Mouse (Mus musculus): Measurements from ENCODE around the gene Rdh9. TPM values are rescaled to one million over a fixed set of nuclear protein-coding genes. Genes with fewer than 3 reads are reported as not detected.

Gene Rdh9
- polyA plus RNA-seq (2015; fragmentation: Nextera tagmentation; extraction: Ambion mirVana): 0.11 TPM in 1 of 2 replicates, not detected in the other

- no peak within 1 kb of the TSS for H3K4me3 ChIP-seq
- no peak within 1 kb of the TSS for H3K4me2 ChIP-seq
- WGBS: 64% methylated on average over 2 of the region's 2 CpGs
- no peaks in the 10 kb centered on the region for H3K27me3 ChIP-seq
- H3K4me1 ChIP-seq (replicated peaks): no peaks in the 10 kb centered on the region
- ATAC-seq (replicated peaks; ENCODE audit: insufficient number of reproducible peaks, insufficient read depth, low FRiP score, low read depth): no peak
- H3K27ac ChIP-seq: no peak within 1 kb of the TSS
- H3K9ac ChIP-seq: no peak within 1 kb of the TSS
- H3K9me3 ChIP-seq (replicated peaks): no peaks in the 10 kb centered on the region
- H3K36me3 ChIP-seq: no peaks in the 10 kb centered on the region
Observed at GRCm38 (mm10) chr10:127776011-127776410, at the start of gene Rdh9. TSS of gene Rdh9 (plus strand) at chr10:127776386.

GRCm38 (mm10) chr10:127728437-127728836 lies 47.7 kb upstream of the Rdh9 start:
- H3K9me3 ChIP-seq (replicated peaks): no peaks in the 10 kb centered on the region
- ATAC-seq (replicated peaks; ENCODE audit: insufficient number of reproducible peaks, insufficient read depth, low FRiP score, low read depth): no peak
- H3K27ac ChIP-seq: no peak overlapping the region
- H3K4me3 ChIP-seq: no peak overlapping the region
- H3K27me3 ChIP-seq: peaks cover 23% of the 10 kb centered on the region
- no peak overlapping the region for H3K4me2 ChIP-seq
- WGBS: 71% methylated on average over 8 of the region's 8 CpGs
- no peaks in the 10 kb centered on the region for H3K36me3 ChIP-seq
- H3K9ac ChIP-seq: no peak overlapping the region
- H3K4me1 ChIP-seq (replicated peaks): no peaks in the 10 kb centered on the region

- no peak for ATAC-seq (replicated peaks; ENCODE audit: insufficient number of reproducible peaks, insufficient read depth, low FRiP score, low read depth)
- 55% methylated on average over 11 of the region's 11 CpGs for WGBS
- Histone ChIP-seq H3K9ac (no peak overlapping the region), H3K27ac (no peak overlapping the region), H3K27me3 (peaks cover 12% of the 10 kb centered on the region), H3K36me3 (no peaks in the 10 kb centered on the region), H3K4me2 (no peak overlapping the region), H3K4me3 (no peak overlapping the region), H3K9me3 (replicated peaks) (no peaks in the 10 kb centered on the region), H3K4me1 (replicated peaks) (no peaks in the 10 kb centered on the region)
Observed at GRCm38 (mm10) chr10:127730285-127730932, 45.8 kb upstream of the Rdh9 start.

GRCm38 (mm10) chr10:127730933-127731310 lies 45.3 kb upstream of the Rdh9 start:
- no peaks in the 10 kb centered on the region for H3K4me1 ChIP-seq (replicated peaks)
- no peak overlapping the region for H3K27ac ChIP-seq
- no peaks in the 10 kb centered on the region for H3K9me3 ChIP-seq (replicated peaks)
- WGBS: 54% methylated on average over 9 of the region's 9 CpGs
- H3K27me3 ChIP-seq: peaks cover 6% of the 10 kb centered on the region
- ATAC-seq (replicated peaks; ENCODE audit: insufficient number of reproducible peaks, insufficient read depth, low FRiP score, low read depth): no peak
- no peak overlapping the region for H3K9ac ChIP-seq
- H3K4me3 ChIP-seq: no peak overlapping the region
- no peak overlapping the region for H3K4me2 ChIP-seq
- H3K36me3 ChIP-seq: no peaks in the 10 kb centered on the region

GRCm38 (mm10) chr10:127731397-127731796 lies 44.8 kb upstream of the Rdh9 start:
- Histone ChIP-seq H3K4me1 (replicated peaks) (no peaks in the 10 kb centered on the region), H3K9ac (no peak overlapping the region), H3K4me2 (no peak overlapping the region), H3K27ac (no peak overlapping the region), H3K9me3 (replicated peaks) (no peaks in the 10 kb centered on the region), H3K36me3 (no peaks in the 10 kb centered on the region), H3K27me3 (peaks cover 5% of the 10 kb centered on the region), H3K4me3 (no peak overlapping the region)
- 24% methylated on average over 5 of the region's 5 CpGs for WGBS
- no peak for ATAC-seq (replicated peaks; ENCODE audit: insufficient number of reproducible peaks, insufficient read depth, low FRiP score, low read depth)

GRCm38 (mm10) chr10:127734434-127734833 lies 41.8 kb upstream of the Rdh9 start:
- Histone ChIP-seq H3K4me3 (no peak overlapping the region), H3K27me3 (no peaks in the 10 kb centered on the region; the same call in 1 of the 2 replicates), H3K9me3 (replicated peaks) (no peaks in the 10 kb centered on the region), H3K4me2 (no peak overlapping the region), H3K4me1 (replicated peaks) (peaks cover 10% of the 10 kb centered on the region), H3K9ac (no peak overlapping the region), H3K36me3 (no peaks in the 10 kb centered on the region), H3K27ac (no peak overlapping the region)
- no peak for ATAC-seq (replicated peaks; ENCODE audit: insufficient number of reproducible peaks, insufficient read depth, low FRiP score, low read depth)
- WGBS: 24% methylated on average over 5 of the region's 5 CpGs

GRCm38 (mm10) chr10:127736266-127736665 lies 39.9 kb upstream of the Rdh9 start:
- no peak overlapping the region for H3K4me3 ChIP-seq
- 65% methylated on average over 2 of the region's 2 CpGs for WGBS
- no peak for ATAC-seq (replicated peaks; ENCODE audit: insufficient number of reproducible peaks, insufficient read depth, low FRiP score, low read depth)
- H3K4me2 ChIP-seq: no peak overlapping the region
- no peaks in the 10 kb centered on the region; the same call in 1 of the 2 replicates for H3K27me3 ChIP-seq
- H3K9ac ChIP-seq: no peak overlapping the region
- no peak overlapping the region for H3K27ac ChIP-seq
- no peaks in the 10 kb centered on the region for H3K9me3 ChIP-seq (replicated peaks)
- peaks cover 20% of the 10 kb centered on the region for H3K4me1 ChIP-seq (replicated peaks)
- no peaks in the 10 kb centered on the region for H3K36me3 ChIP-seq

- H3K36me3 ChIP-seq: peaks cover 5% of the 10 kb centered on the region
- H3K4me2 ChIP-seq: no peak overlapping the region
- 44% methylated on average over 4 of the region's 4 CpGs for WGBS
- H3K9me3 ChIP-seq (replicated peaks): no peaks in the 10 kb centered on the region
- H3K9ac ChIP-seq: no peak overlapping the region
- no peak overlapping the region for H3K27ac ChIP-seq
- no peak overlapping the region for H3K4me3 ChIP-seq
- no peaks in the 10 kb centered on the region for H3K27me3 ChIP-seq
- peaks cover 20% of the 10 kb centered on the region for H3K4me1 ChIP-seq (replicated peaks)
- no peak for ATAC-seq (replicated peaks; ENCODE audit: insufficient number of reproducible peaks, insufficient read depth, low FRiP score, low read depth)
Observed at GRCm38 (mm10) chr10:127736916-127737315, 39.3 kb upstream of the Rdh9 start.

- Histone ChIP-seq H3K36me3 (peaks cover 12% of the 10 kb centered on the region), H3K9me3 (replicated peaks) (no peaks in the 10 kb centered on the region), H3K9ac (no peak overlapping the region), H3K27ac (no peak overlapping the region), H3K4me1 (replicated peaks) (peaks cover 20% of the 10 kb centered on the region), H3K27me3 (no peaks in the 10 kb centered on the region), H3K4me2 (no peak overlapping the region), H3K4me3 (no peak overlapping the region)
- no peak for ATAC-seq (replicated peaks; ENCODE audit: insufficient number of reproducible peaks, insufficient read depth, low FRiP score, low read depth)
- 23% methylated on average over 2 of the region's 2 CpGs for WGBS
Observed at GRCm38 (mm10) chr10:127737552-127737951, 38.6 kb upstream of the Rdh9 start.

- H3K27me3 ChIP-seq: no peaks in the 10 kb centered on the region
- WGBS: 36% methylated on average over 13 of the region's 13 CpGs
- H3K9ac ChIP-seq: no peak overlapping the region
- H3K4me1 ChIP-seq (replicated peaks): peaks cover 20% of the 10 kb centered on the region
- H3K36me3 ChIP-seq: peaks cover 19% of the 10 kb centered on the region
- no peaks in the 10 kb centered on the region for H3K9me3 ChIP-seq (replicated peaks)
- H3K4me3 ChIP-seq: peak overlapping the region; percentile 93
- 0 out of 2 replicates have a peak overlapping the region, but pooled peaks have one; percentile 32 for H3K27ac ChIP-seq
- H3K4me2 ChIP-seq: peak overlapping the region; percentile 66
- ATAC-seq (replicated peaks; ENCODE audit: insufficient number of reproducible peaks, insufficient read depth, low FRiP score, low read depth): no peak
Observed at GRCm38 (mm10) chr10:127738151-127738882, 37.9 kb upstream of the Rdh9 start.

GRCm38 (mm10) chr10:127739083-127739660 lies 37.0 kb upstream of the Rdh9 start, which contains the start of gene Zbtb39:
TSS of gene Zbtb39 (plus strand) at chr10:127739538.
- peak within 1 kb of the TSS; percentile 93 for H3K4me3 ChIP-seq
- H3K9ac ChIP-seq: peak within 1 kb of the TSS; percentile 96
- H3K4me2 ChIP-seq: peak within 1 kb of the TSS; percentile 66
- peaks cover 28% of the 10 kb centered on the region for H3K36me3 ChIP-seq
- H3K4me1 ChIP-seq (replicated peaks): peaks cover 20% of the 10 kb centered on the region
- peak; percentile 84 for ATAC-seq (replicated peaks; ENCODE audit: insufficient number of reproducible peaks, insufficient read depth, low FRiP score, low read depth)
- H3K9me3 ChIP-seq (replicated peaks): no peaks in the 10 kb centered on the region
- peak within 1 kb of the TSS; percentile 80 for H3K27ac ChIP-seq
- WGBS: under 1% methylated on average over 47 of the region's 61 CpGs
- H3K27me3 ChIP-seq: no peaks in the 10 kb centered on the region

All from heart, embryonic 15.5 days (tissue).